Mouse (Mus musculus): ENCODE data around the gene Mroh3. TPM values are rescaled to one million over a fixed set of nuclear protein-coding genes. Genes with fewer than 3 reads are reported as not detected.
A peak's percentile ranks its signal among the peaks of the same experiment; 100 is the strongest.

The Mroh3 gene
- polyA plus RNA-seq, 1 experiment from 2014 or later = not detected

DNA sequence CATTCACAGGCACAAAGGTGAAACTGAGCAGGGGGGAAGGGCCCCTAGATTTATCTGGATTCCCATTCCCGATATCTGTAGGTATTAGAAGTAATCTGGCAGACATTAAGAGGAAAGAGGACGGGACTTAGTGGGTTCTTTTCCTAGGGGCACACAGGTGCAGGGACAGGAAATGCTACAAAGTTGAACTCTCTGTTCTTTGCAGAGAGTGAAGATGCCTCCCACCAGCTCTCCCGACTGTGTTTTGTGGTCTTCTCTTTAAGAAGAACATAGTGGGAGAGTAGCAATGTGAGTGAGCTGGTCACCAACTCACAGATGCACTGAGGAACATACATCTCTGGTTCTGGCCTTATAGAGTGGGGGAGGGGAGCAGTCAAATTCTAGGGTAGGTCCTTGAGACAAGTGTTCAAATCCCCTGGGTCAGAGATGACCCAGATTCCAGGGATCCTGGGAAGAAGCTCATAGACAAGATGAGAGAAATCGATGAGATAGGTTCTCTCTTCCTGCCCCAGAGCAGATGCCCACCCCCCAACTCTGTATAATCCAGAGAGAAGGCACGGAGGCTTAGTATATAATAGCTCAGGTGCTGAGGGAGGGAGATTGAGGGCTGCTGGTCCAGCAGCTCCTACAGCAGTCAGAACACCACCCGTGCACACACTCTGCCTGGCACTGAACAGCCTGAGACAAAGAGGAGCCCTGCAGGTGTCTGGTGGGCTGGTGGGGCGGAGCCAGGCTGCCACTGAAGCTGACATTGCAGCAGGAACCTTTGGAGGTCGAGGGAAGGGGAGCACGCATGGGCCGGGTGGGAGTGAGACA lies 80.0 kb downstream of the Mroh3 start:
- Histone ChIP-seq H3K36me3 (peaks cover 4% of the 10 kb centered on the region; the same call in 1 of the 2 replicates), H3K4me1 (replicated peaks) (peaks cover 85% of the 10 kb centered on the region), H3K9me3 (no peaks in the 10 kb centered on the region), H3K27ac (peak overlapping the region; percentile 97), H3K27me3 (peaks cover 12% of the 10 kb centered on the region; the same call in 1 of the 2 replicates), H3K4me2 (peak overlapping the region; percentile 82), H3K4me3 (peak overlapping the region; percentile 94), H3K9ac (peak overlapping the region; percentile 99)
- WGBS = 25% methylated on average over 10 of the region's 10 CpGs
- ATAC-seq (ENCODE audit: low FRiP score) = peak; percentile 22

Other genes starting within 250 kb of the Mroh3 start
- not detected in 2 replicates for gene Igfn1, start 206.5 kb downstream of the Mroh3 start, polyA plus RNA-seq (2015; fragmentation: Nextera tagmentation; extraction: Ambion mirVana)
- 149 and 153 TPM in 2 replicates for gene Tmem9, start 204.7 kb downstream of the Mroh3 start, polyA plus RNA-seq (2015; fragmentation: Nextera tagmentation; extraction: Ambion mirVana)
- gene Ascl5, start 162.0 kb downstream of the Mroh3 start, polyA plus RNA-seq (2015; fragmentation: Nextera tagmentation; extraction: Ambion mirVana) = not detected in 2 replicates
- gene Cacna1s, start 160.1 kb downstream of the Mroh3 start, polyA plus RNA-seq (2015; fragmentation: Nextera tagmentation; extraction: Ambion mirVana) = 0.10 and 0.29 TPM in 2 replicates
- 43.7 and 44.2 TPM in 2 replicates for gene Kif21b, start 81.4 kb downstream of the Mroh3 start, polyA plus RNA-seq (2015; fragmentation: Nextera tagmentation; extraction: Ambion mirVana)
- 3.4 and 3.5 TPM in 2 replicates for gene Inava, start 21.4 kb upstream of the Mroh3 start, polyA plus RNA-seq (2015; fragmentation: Nextera tagmentation; extraction: Ambion mirVana)
- gene Gpr25, start 48.0 kb upstream of the Mroh3 start, polyA plus RNA-seq (2015; fragmentation: Nextera tagmentation; extraction: Ambion mirVana) = 0.16 and 0.26 TPM in 2 replicates
- gene Camsap2, start 133.3 kb upstream of the Mroh3 start, polyA plus RNA-seq (2015; fragmentation: Nextera tagmentation; extraction: Ambion mirVana) = 28.2 TPM in 2 replicates
- 18.4 and 18.9 TPM in 2 replicates for gene Ddx59, start 202.4 kb upstream of the Mroh3 start, polyA plus RNA-seq (2015; fragmentation: Nextera tagmentation; extraction: Ambion mirVana)

Data from hindbrain, embryonic 13.5 days (tissue).